In genomic region chr1:136135046-136135445, GRCm38 (mm10) we compare ENCODE assay signal across 7 mouse cellular contexts. TPM values are rescaled to one million over a fixed set of nuclear protein-coding genes. Genes with fewer than 3 reads are reported as not detected.
A peak's percentile ranks its signal among the peaks of the same experiment; 100 is the strongest.
DNase-seq lines count a peak whose midpoint lies in the region; ATAC-seq and TF ChIP-seq lines count a peak whose summit lies in the region.

No protein-coding gene starts in this region.

- H3K4me1 ChIP-seq in MEL (ENCODE audit: control insufficient read depth in 1 of 2, insufficient read depth in 2 of 2, low read length in 2 of 2): peaks cover 36 to 67% of the 10 kb centered on the region in 2 experiments

- H3K36me3 ChIP-seq in MEL (ENCODE audit: control insufficient read depth in 1 of 2, insufficient read depth in 2 of 2, low read length in 2 of 2): peaks cover 0 to 37% of the 10 kb centered on the region in 2 experiments; a peak in 3 of 4 replicates

- no peaks in the 10 kb centered on the region for H3K9me3 ChIP-seq in MEL (replicated peaks; ENCODE audit: insufficient read depth, low read length)

- H3K27me3 ChIP-seq in MEL (ENCODE audit: control insufficient read depth in 1 of 2, insufficient read depth in 2 of 2, low read length in 2 of 2): no peaks in the 10 kb centered on the region

- H3K4me3 ChIP-seq in MEL (ENCODE audit: control insufficient read depth in 1 of 2, insufficient read depth in 1 of 2, low read depth in 2 of 2, low read length in 2 of 2): peak overlapping the region; percentile 2 to 55; a peak in 2 of 4 replicates

- peak; percentile 56 to 83; a peak in 3 of 4 replicates for TF ChIP-seq EP300 in MEL (IDR thresholded peaks at IDR 0.05; ENCODE audit: low read depth in 1 of 2, low read length in 2 of 2)

- TF ChIP-seq RAD21 in MEL (IDR thresholded peaks at IDR 0.05; ENCODE audit: low read depth, low read length): no peak

- H3K9ac ChIP-seq in MEL (ENCODE audit: control insufficient read depth, low read depth, low read length, poor library complexity, severe bottlenecking): peak overlapping the region; percentile 50

- TF ChIP-seq CTCF in MEL (IDR thresholded peaks at IDR 0.05 in 2 of 3, conservative IDR thresholded peaks at IDR 0.05 in 1 of 3; ENCODE audit: control insufficient read depth in 1 of 3, insufficient read depth in 1 of 3, low read depth in 2 of 3, low read length in 3 of 3, poor library complexity in 1 of 3, severe bottlenecking in 1 of 3): peak in 1 of 3 experiments; percentile 28; a peak in 1 of 6 replicates

- H3K27ac ChIP-seq in MEL (ENCODE audit: control insufficient read depth, low read depth, low read length): peak overlapping the region; percentile 90

- peak; percentile 71 for ATAC-seq in hematopoietic stem cell, adult 5-6 weeks (replicated peaks in 1 of 2; ENCODE audit: insufficient read depth in 1 of 2, low FRiP score in 2 of 2, low TSS enrichment in 1 of 2, low read depth in 1 of 2, poor library complexity in 2 of 2, severe bottlenecking in 2 of 2)

- peak; percentile 91 for DNase-seq in CD4-positive helper T cell, adult 2 months (ENCODE audit: low read depth, low spot score)
- peak; percentile 94 for DNase-seq in MEL (ENCODE audit: low read depth, low spot score)
- DNase-seq in lung, postnatal 25 days (ENCODE audit: low spot score): peak; percentile 92
- DNase-seq in spleen, postnatal 36 days (ENCODE audit: low spot score in 2 of 2): peak; percentile 93 to 94
- no peak for DNase-seq in ovary, adult 18-20 months (ENCODE audit: low spot score)
- DNase-seq in kidney, adult 18-20 months: no peak

- peak in 1 of 2 experiments; percentile 54; a peak in 1 of 4 replicates for TF ChIP-seq POLR2A in MEL (IDR thresholded peaks at IDR 0.05; ENCODE audit: control insufficient read depth in 1 of 2, insufficient read depth in 1 of 2, low read depth in 1 of 2, low read length in 2 of 2, poor library complexity in 1 of 2)

- H3K79me2 ChIP-seq in MEL (ENCODE audit: control insufficient read depth, insufficient read depth, low read length, poor library complexity): peaks cover 21% of the 10 kb centered on the region

TF ChIP-seq in MEL, 35 proteins besides CTCF, POLR2A, EP300 and RAD21:
- TF ChIP-seq SMC3 (IDR thresholded peaks at IDR 0.05; ENCODE audit: low read depth, low read length) (0 out of 2 replicates have a peak, but pooled peaks have one; percentile 18), ELF1 (IDR thresholded peaks at IDR 0.05; ENCODE audit: low read depth, low read length) (peak; percentile 92), MAFK (IDR thresholded peaks at IDR 0.05; ENCODE audit: borderline replicate concordance, low read depth, low read length) (0 out of 2 replicates have a peak, but pooled peaks have one; percentile 34), MYB (IDR thresholded peaks at IDR 0.05; ENCODE audit: low read depth, low read length) (0 out of 2 replicates have a peak, but pooled peaks have one; percentile 43), TAL1 (IDR thresholded peaks at IDR 0.05; ENCODE audit: low read length) (no peak), USF1 (IDR thresholded peaks at IDR 0.05; ENCODE audit: low read depth, low read length) (no peak), BHLHE40 (IDR thresholded peaks at IDR 0.05; ENCODE audit: borderline replicate concordance, low read depth, low read length) (peak; percentile 44), CHD2 (IDR thresholded peaks at IDR 0.05; ENCODE audit: low read length) (no peak; the same call in 1 of the 2 replicates), HCFC1 (IDR thresholded peaks at IDR 0.05; ENCODE audit: low read depth, low read length) (peak; percentile 68), POLR2AphosphoS5 (IDR thresholded peaks at IDR 0.05; ENCODE audit: borderline replicate concordance, low read depth, low read length) (no peak), MAX (IDR thresholded peaks at IDR 0.05; ENCODE audit: low read length) (peak; percentile 38; the same call in 1 of the 2 replicates), GABPA (IDR thresholded peaks at IDR 0.05; ENCODE audit: low read depth, low read length) (no peak), ZMIZ1 (IDR thresholded peaks at IDR 0.05; ENCODE audit: low read depth, low read length) (peak; percentile 35; the same call in 1 of the 2 replicates), USF2 (IDR thresholded peaks at IDR 0.05; ENCODE audit: borderline replicate concordance in 1 of 2, insufficient read depth in 1 of 2, low read depth in 1 of 2, low read length in 2 of 2) (no peak), NRF1 (IDR thresholded peaks at IDR 0.05; ENCODE audit: insufficient read depth, low read depth, low read length, poor library complexity, severe bottlenecking) (0 out of 2 replicates have a peak, but pooled peaks have one; percentile 14), ZC3H11A (IDR thresholded peaks at IDR 0.05; ENCODE audit: low read depth, low read length) (0 out of 2 replicates have a peak, but pooled peaks have one; percentile 13), POLR2AphosphoS2 (IDR thresholded peaks at IDR 0.05; ENCODE audit: low read length) (peak; percentile 32; the same call in 1 of the 2 replicates), JUND (IDR thresholded peaks at IDR 0.05; ENCODE audit: low read depth, low read length) (no peak), MYC (IDR thresholded peaks at IDR 0.05; ENCODE audit: low read depth, low read length) (0 out of 2 replicates have a peak, but pooled peaks have one; percentile 41), SIN3A (IDR thresholded peaks at IDR 0.05; ENCODE audit: low read length) (peak; percentile 87), KAT2A (conservative IDR thresholded peaks at IDR 0.05; ENCODE audit: low read depth, low read length) (peak; percentile 38; the same call in 1 of the 2 replicates), ETS1 (IDR thresholded peaks at IDR 0.05; ENCODE audit: low read depth, low read length) (peak; percentile 89), RCOR1 (IDR thresholded peaks at IDR 0.05; ENCODE audit: low read depth, low read length) (peak; percentile 52; the same call in 1 of the 2 replicates), MXI1 (IDR thresholded peaks at IDR 0.05; ENCODE audit: low read depth, low read length) (peak; percentile 54; the same call in 1 of the 2 replicates), GATA1 (IDR thresholded peaks at IDR 0.05; ENCODE audit: low read depth, low read length) (peak; percentile 49; the same call in 1 of the 2 replicates), ZNF384 (IDR thresholded peaks at IDR 0.05; ENCODE audit: low read depth, low read length) (no peak), ZKSCAN1 (IDR thresholded peaks at IDR 0.05; ENCODE audit: low read depth, low read length) (no peak), CHD1 (IDR thresholded peaks at IDR 0.05; ENCODE audit: low read depth, low read length) (no peak), UBTF (IDR thresholded peaks at IDR 0.05; ENCODE audit: borderline replicate concordance, insufficient read depth, low read depth, low read length) (no peak), MEF2A (IDR thresholded peaks at IDR 0.05; ENCODE audit: extremely low read depth, insufficient replicate concordance, low read depth, low read length, poor library complexity, severe bottlenecking) (peak; percentile 37; the same call in 1 of the 2 replicates), TCF12 (IDR thresholded peaks at IDR 0.05; ENCODE audit: low read depth, low read length) (peak; percentile 61), TBP (IDR thresholded peaks at IDR 0.05; ENCODE audit: low read depth, low read length) (peak; percentile 26; the same call in 1 of the 2 replicates), E2F4 (IDR thresholded peaks at IDR 0.05; ENCODE audit: borderline replicate concordance, low read depth, low read length) (no peak), NELFE (IDR thresholded peaks at IDR 0.05; ENCODE audit: low read depth, low read length) (no peak), MAZ (IDR thresholded peaks at IDR 0.05; ENCODE audit: low read depth, low read length) (peak; percentile 94)

RNA-seq across cellular contexts. Expression of gene Kif21b, which starts 3.9 kb away (rescaled TPM):
- total RNA-seq in MEL (2012; rRNA removed): 4.0 and 7.6 TPM in 2 replicates
- 10 to 100 TPM in 1 of 2 experiments, not detected in 1; 34.0 TPM for polyA plus RNA-seq in MEL (2012; ENCODE audit: insufficient read depth in 1 of 2, insufficient read length in 2 of 2, low read depth in 1 of 2, low replicate concordance in 2 of 2, missing spikeins in 1 of 2)
- 19.9 and 26.1 TPM in 2 replicates for total RNA-seq in hematopoietic stem cell, adult 5-6 weeks (2017)

Comparison
In these comparisons a context has a peak if more than half of its experiments do, and no peak if none do; other contexts are left out.
1. DNase-seq: peak in CD4-positive helper T cell, adult 2 months (single experiment), MEL (single experiment), lung, postnatal 25 days (single experiment) and spleen, postnatal 36 days (2 of 2); none in ovary, adult 18-20 months (single experiment) and kidney, adult 18-20 months (single experiment).